Comparison of ENCODE assay signal across 22 mouse cellular contexts in the genomic region with DNA sequence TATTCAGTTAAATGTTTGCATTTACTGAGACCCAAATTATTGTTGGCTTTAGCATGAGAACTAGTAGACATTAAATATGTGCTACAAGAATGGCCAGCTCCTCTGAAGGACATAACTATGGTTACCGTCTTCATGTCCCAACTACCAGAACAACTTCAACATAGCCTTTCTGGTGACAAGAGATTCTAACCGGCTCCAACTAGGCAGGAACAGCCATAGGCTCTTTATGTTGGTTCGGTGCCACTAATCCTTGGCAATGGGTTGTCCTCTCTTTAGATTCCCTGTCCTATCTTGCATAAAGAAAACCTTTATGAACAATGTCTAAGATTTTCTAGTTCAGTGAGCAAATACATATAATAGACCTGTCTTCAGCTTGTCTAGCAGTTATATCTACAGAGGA. TPM values are rescaled to one million over a fixed set of nuclear protein-coding genes. Genes with fewer than 3 reads are reported as not detected.
DNase-seq lines count a peak whose midpoint lies in the region; ATAC-seq and TF ChIP-seq lines count a peak whose summit lies in the region.
"Had no signal": no experiment of that assay in that cellular context is flagged by ENCODE, and none has a peak within 500 bp of the region (broad histone marks: within the 10 kb centered on the region; RNA-seq: fewer than 3 reads in every experiment).

No protein-coding gene starts in this region.

- no peak for ATAC-seq in midbrain, embryonic 11.5 days (ENCODE audit: low FRiP score)
- ATAC-seq: activated CD4-positive, CD25-positive, alpha-beta regulatory T cell, adult 4 months; CD4-positive, CD25-positive, alpha-beta regulatory T cell, adult 4 months; Patski had no signal

- H3K36me3 ChIP-seq in midbrain, embryonic 11.5 days (ENCODE audit: control insufficient read depth, insufficient read depth, low read length) = no peaks in the 10 kb centered on the region
- H3K36me3 ChIP-seq: G1E had no signal

- H3K27ac ChIP-seq in layer of hippocampus, adult 2 months = 0 out of 2 replicates have a peak overlapping the region, but pooled peaks have one; percentile 3
- no peak overlapping the region for H3K27ac ChIP-seq in midbrain, embryonic 11.5 days (ENCODE audit: low read depth, low read length)

- WGBS in midbrain, embryonic 11.5 days = 92% methylated on average over 3 of the region's 3 CpGs

- H3K9ac ChIP-seq in midbrain, embryonic 11.5 days (ENCODE audit: low read length) = no peak overlapping the region

- H3K4me2 ChIP-seq in midbrain, embryonic 11.5 days = no peak overlapping the region

- TF ChIP-seq CTCF in layer of hippocampus, adult 2 months (conservative IDR thresholded peaks at IDR 0.05) = no peak

- no peaks in the 10 kb centered on the region for H3K4me1 ChIP-seq in midbrain, embryonic 11.5 days (ENCODE audit: control insufficient read depth, insufficient read depth, low read length)

- H3K27me3 ChIP-seq in midbrain, embryonic 11.5 days (ENCODE audit: control insufficient read depth, insufficient read depth, low read length) = no peaks in the 10 kb centered on the region
- H3K27me3 ChIP-seq: CH12.LX, Patski had no signal

- H3K4me3 ChIP-seq in layer of hippocampus, adult 2 months = no peak overlapping the region
- H3K4me3 ChIP-seq in midbrain, embryonic 11.5 days (ENCODE audit: low read depth, low read length) = no peak overlapping the region

- no peaks in the 10 kb centered on the region for H3K9me3 ChIP-seq in midbrain, embryonic 11.5 days (ENCODE audit: control insufficient read depth, low read length)
- H3K9me3 ChIP-seq: G1E had no signal

- no peak for DNase-seq in layer of hippocampus, adult 2 months (ENCODE audit: low spot score in 2 of 2)
- DNase-seq in layer of hippocampus, postnatal 10 days (ENCODE audit: low spot score in 2 of 2) = no peak
- peak; percentile 99 for DNase-seq in fat pad, adult 2 months (ENCODE audit: extremely low read depth, low read depth, low spot score)
- peak; percentile 99 for DNase-seq in gonadal fat pad, adult 2 months (ENCODE audit: low read depth)
- no peak for DNase-seq in retina, embryonic 14.5 days (ENCODE audit: low spot score)
- DNase-seq in midbrain, embryonic 11.5 days (ENCODE audit: low spot score, missing footprints) = no peak
- DNase-seq: adrenal gland, adult 2 months; adrenal gland, adult 8-10 months; adrenal gland, postnatal 10 days; adrenal gland, postnatal 14 days; adrenal gland, postnatal 25 days; adrenal gland, postnatal 36 days; B cell, adult 2 months; cerebellum, adult 11 months; cerebellum, adult 11-12 months; cerebellum, adult 18-20 months had no signal

RNA-seq across cellular contexts. Expression of a gene that starts 14.7 kb away (rescaled TPM):
- 10 to 100 TPM; 44.7 to 48.7 TPM for total RNA-seq in layer of hippocampus, adult 2 months (2021)
- 10 to 100 TPM; 42.6 to 43.6 TPM for total RNA-seq in layer of hippocampus, postnatal 10 days (2021)
- polyA plus RNA-seq in gonadal fat pad, adult 2 months (2012; rRNA removed) = 24.9 and 30.9 TPM in 2 replicates
- 1.8 and 2.1 TPM in 2 replicates for polyA plus RNA-seq in midbrain, embryonic 11.5 days (2014; fragmentation: Nextera tagmentation; extraction: Ambion mirVana)
- total RNA-seq: MEL had no signal
- polyA plus RNA-seq: activated CD4-positive, CD25-positive, alpha-beta regulatory T cell, adult 4 months; CD4-positive, CD25-positive, alpha-beta regulatory T cell, adult 4 months; G1E had no signal

Comparison
In these comparisons a context has a peak if more than half of its experiments do, and no peak if none do; other contexts are left out.
1. DNase-seq: peak in fat pad, adult 2 months (single experiment) and gonadal fat pad, adult 2 months (single experiment); none in layer of hippocampus, adult 2 months (0 of 2), layer of hippocampus, postnatal 10 days (0 of 2), retina, embryonic 14.5 days (single experiment) and midbrain, embryonic 11.5 days (single experiment).